Mouse (Mus musculus) embryonic fibroblast, embryonic 13.5 days (primary cell): ENCODE data around the gene Arcn1.

Source experiments
- CTCF ChIP-seq: IDR thresholded peaks from 2 replicates; pipeline ENCODE4 v1.5.1; 2011; ENCODE audit warnings: mild to moderate bottlenecking, control low read depth, low read length, moderate library complexity, borderline replicate concordance; ENCODE audit not compliant: insufficient read depth
- POLR2A ChIP-seq: IDR thresholded peaks from 2 replicates; pipeline ENCODE4 v1.6.1; 2011; ENCODE audit warnings: low read depth, mild to moderate bottlenecking, control low read depth, low read length, moderate library complexity

- TF ChIP-seq POLR2A (no peak), CTCF (no peak)
These were observed 56.0 kb downstream of the Arcn1 start for GRCm38 (mm10) chr9:44711602-44712001.
